Mouse (Mus musculus) liver, embryonic 11.5 days (tissue): ENCODE results near the gene Stx12. TPM values are rescaled to one million over a fixed set of nuclear protein-coding genes. Genes with fewer than 3 reads are reported as not detected.

ENCODE experiments used
- ATAC-seq: fragments of 200-750 bp; cut with Nextera tagmentation; replicated peaks from 2 replicates; pipeline ENCODE4 v1.8.0; 2017; ENCODE audit warnings: moderate number of reproducible peaks, mild to moderate bottlenecking, moderate TSS enrichment, moderate library complexity; ENCODE audit not compliant: low FRiP score
- DNase-seq: peaks from one replicate; pipeline ENCODE4 v3.0.0-alpha.2; 2017; ENCODE audit warnings: low spot score
- H3K27ac ChIP-seq: fragments of 300-500 bp; sonication (generic); 2 replicates; pipeline ENCODE4 v1.5.1; 2014; ENCODE audit warnings: mild to moderate bottlenecking, low read depth, low read length, control low read depth
- H3K27me3 ChIP-seq: fragments of 300-500 bp; sonication (generic); replicated peaks from 2 replicates; pipeline ENCODE4 v1.6.1; 2014; ENCODE audit warnings: low read length, mixed read lengths; ENCODE audit not compliant: control insufficient read depth, insufficient read depth
- H3K36me3 ChIP-seq: fragments of 300-500 bp; sonication (generic); 2 replicates; pipeline ENCODE4 v1.6.1; 2014; ENCODE audit warnings: mild to moderate bottlenecking, low read length, moderate library complexity, mixed read lengths; ENCODE audit not compliant: control insufficient read depth, insufficient read depth
- H3K4me1 ChIP-seq: fragments of 300-500 bp; sonication (generic); replicated peaks from 2 replicates; pipeline ENCODE4 v1.6.1; 2014; ENCODE audit warnings: low read length, mixed read lengths; ENCODE audit not compliant: control insufficient read depth, insufficient read depth
- H3K4me2 ChIP-seq: fragments of 300-500 bp; sonication (generic); 2 replicates; pipeline ENCODE4 v1.6.1; 2014; ENCODE audit warnings: mild to moderate bottlenecking, control low read depth, moderate library complexity
- H3K4me3 ChIP-seq: fragments of 300-500 bp; sonication (generic); 2 replicates; pipeline ENCODE4 v1.5.1; 2014; ENCODE audit warnings: low read depth, low read length, control low read depth
- H3K9ac ChIP-seq: fragments of 300-500 bp; sonication (generic); 2 replicates; pipeline ENCODE4 v1.6.1; 2014; ENCODE audit warnings: low read depth, low read length, control low read depth
- H3K9me3 ChIP-seq: fragments of 300-500 bp; sonication (generic); 2 replicates; pipeline ENCODE4 v1.6.1; 2016; ENCODE audit warnings: low read length, inconsistent platforms, mixed read lengths; ENCODE audit not compliant: control insufficient read depth
- WGBS: fragments of 180-500 bp; shearing (Covaris S2); extraction: QIAGEN DNeasy Blood & Tissue Kit; methylation state at CpG from one replicate; pipeline ENCODE4 v1.1.7; 2014; 5-methylcytosine and 5-hydroxymethylcytosine counted together
- polyA plus RNA-seq: library from polyadenylated mRNA; unstranded; fragments of >200 nt; fragmentation: Nextera tagmentation; extraction: Ambion mirVana; gene quantifications from 2 replicates; pipeline ENCODE4 v1.2.1, GENCODE M21; 2014

Gene Stx12
- polyA plus RNA-seq, 1 experiment from 2014 or later = 33.1 TPM

GRCm38 (mm10) chr4:132874363-132875097, 9.8 kb downstream of the Stx12 start:
- Histone ChIP-seq H3K27ac (no peak overlapping the region), H3K27me3 (no peaks in the 10 kb centered on the region), H3K4me3 (no peak overlapping the region), H3K4me2 (no peak overlapping the region), H3K36me3 (peaks cover 9% of the 10 kb centered on the region; the same call in 1 of the 2 replicates), H3K9me3 (no peaks in the 10 kb centered on the region), H3K4me1 (peaks cover 20% of the 10 kb centered on the region), H3K9ac (no peak overlapping the region)
- ATAC-seq (no peak), DNase-seq (no peak)
- 85% methylated on average over 7 of the region's 7 CpGs for WGBS

- Histone ChIP-seq H3K4me1 (peaks cover 20% of the 10 kb centered on the region), H3K9ac (no peak overlapping the region), H3K9me3 (no peaks in the 10 kb centered on the region), H3K36me3 (peaks cover 12% of the 10 kb centered on the region; the same call in 1 of the 2 replicates), H3K4me3 (no peak overlapping the region), H3K27me3 (no peaks in the 10 kb centered on the region), H3K4me2 (no peak overlapping the region), H3K27ac (0 out of 2 replicates have a peak overlapping the region, but pooled peaks have one; percentile 2)
- WGBS = 67% methylated on average over 11 of the region's 11 CpGs
- DNase-seq (no peak), ATAC-seq (no peak)
Measured at GRCm38 (mm10) chr4:132873481-132874362, 10.6 kb downstream of the Stx12 start.

DNA sequence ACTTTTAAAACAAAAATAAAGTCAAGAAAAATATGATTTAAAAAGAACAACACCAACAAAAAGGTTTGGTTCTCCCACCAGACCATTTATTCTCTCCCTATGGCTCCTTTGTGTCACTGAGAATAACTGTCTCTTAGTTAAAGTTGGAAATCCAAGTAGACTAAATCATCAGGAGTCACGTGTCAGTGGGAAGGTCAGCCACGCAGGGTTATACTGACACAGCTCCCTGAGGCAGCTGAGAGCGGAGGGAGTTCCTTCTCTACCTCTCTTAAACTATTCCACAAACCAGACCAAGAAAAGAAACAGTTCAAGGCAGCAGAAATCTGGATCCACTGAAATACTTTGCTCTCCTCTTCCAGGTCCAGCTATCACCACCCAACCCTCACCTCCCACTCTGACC, 13.2 kb downstream of the Stx12 start:
- Histone ChIP-seq H3K9me3 (no peaks in the 10 kb centered on the region), H3K4me3 (no peak overlapping the region), H3K9ac (no peak overlapping the region), H3K4me2 (no peak overlapping the region), H3K27ac (no peak overlapping the region), H3K27me3 (no peaks in the 10 kb centered on the region), H3K4me1 (peaks cover 20% of the 10 kb centered on the region), H3K36me3 (peaks cover 27% of the 10 kb centered on the region)
- DNase-seq (no peak), ATAC-seq (no peak)
- WGBS = 89% methylated on average over 3 of the region's 3 CpGs

DNA sequence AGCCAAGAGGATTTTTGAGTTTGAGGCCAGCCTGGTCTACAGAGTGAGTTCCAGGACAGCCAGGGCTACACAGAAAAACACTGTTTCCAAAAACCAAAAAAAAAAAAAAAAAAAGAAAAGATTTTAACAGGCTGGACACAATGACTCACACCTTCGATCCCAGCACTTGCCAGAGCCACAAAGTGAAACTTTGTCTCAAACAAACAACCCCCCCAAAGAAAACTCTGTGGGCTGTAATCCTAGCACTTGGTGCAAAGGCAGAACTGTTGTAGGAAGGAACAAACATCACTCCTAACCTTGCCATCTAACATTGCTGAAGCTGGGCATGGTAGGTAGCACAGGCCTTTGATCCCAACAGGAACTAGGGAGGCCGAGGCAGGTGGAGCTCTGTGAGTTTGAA, 19.5 kb downstream of the Stx12 start:
- no peak for ATAC-seq
- WGBS = 90% methylated on average over 2 of the region's 2 CpGs

DNA sequence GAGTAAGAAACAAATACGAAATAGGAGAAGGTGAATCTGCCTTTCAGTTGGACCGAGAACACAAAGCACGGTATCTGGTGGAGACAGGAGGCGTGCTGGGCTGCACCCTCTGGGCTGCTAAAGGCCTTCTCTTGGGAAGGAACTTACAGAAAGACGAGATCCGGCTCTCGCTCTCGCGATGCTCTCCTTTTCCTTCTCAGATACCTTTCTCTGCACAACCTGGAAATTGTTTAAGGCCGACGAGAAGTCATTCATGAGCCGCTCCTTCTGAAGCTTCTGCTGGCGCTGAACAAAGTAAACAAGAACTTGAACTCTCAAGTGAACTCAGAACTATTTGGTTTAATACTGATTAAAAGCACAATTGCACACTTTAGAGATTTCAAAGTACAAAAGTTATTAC, 21.3 kb downstream of the Stx12 start:
- H3K36me3 ChIP-seq = peaks cover 27% of the 10 kb centered on the region
- WGBS = 87% methylated on average over 13 of the region's 13 CpGs

More for the DNA sequence above, 19.5 kb downstream of the Stx12 start:
- Histone ChIP-seq H3K36me3 (peaks cover 29% of the 10 kb centered on the region), H3K4me1 (0 out of 2 replicates have a peak, but pooled peaks cover 3% of the 10 kb centered on the region), H3K9ac (no peak overlapping the region), H3K4me3 (no peak overlapping the region), H3K27me3 (no peaks in the 10 kb centered on the region), H3K4me2 (no peak overlapping the region), H3K27ac (no peak overlapping the region), H3K9me3 (no peaks in the 10 kb centered on the region)
- DNase-seq = no peak

DNA sequence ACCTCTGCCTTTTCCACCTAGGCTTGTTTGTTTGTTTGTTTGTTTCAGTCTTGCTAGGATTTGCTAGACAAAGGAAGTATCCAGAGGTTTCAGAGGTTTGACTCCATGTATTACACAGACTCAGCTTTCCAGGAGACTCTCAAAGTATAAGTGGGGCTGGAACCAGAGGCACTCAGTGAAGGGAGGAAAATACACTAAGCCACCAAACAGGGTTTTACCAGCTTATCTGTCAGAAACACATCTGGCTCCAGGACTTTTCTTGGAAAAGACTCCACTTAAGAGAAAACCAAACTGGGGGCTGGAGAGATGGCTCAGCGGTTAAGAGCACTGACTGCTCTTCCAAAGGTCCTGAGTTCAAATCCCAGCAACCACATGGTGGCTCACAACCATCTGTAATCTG, 23.4 kb downstream of the Stx12 start:
- H3K9ac ChIP-seq = no peak overlapping the region
- H3K9me3 ChIP-seq = no peaks in the 10 kb centered on the region
- H3K27me3 ChIP-seq = no peaks in the 10 kb centered on the region
- no peak overlapping the region for H3K4me3 ChIP-seq
- no peak overlapping the region for H3K4me2 ChIP-seq
- DNase-seq (no peak), ATAC-seq (no peak; the same call in 1 of the 2 replicates)
- whole genome bisulfite sequencing = 79% methylated on average over 1 of the region's 1 CpGs
- peaks cover 26% of the 10 kb centered on the region for H3K36me3 ChIP-seq
- H3K27ac ChIP-seq = peak overlapping the region; percentile 22; the same call in 1 of the 2 replicates
- 0 out of 2 replicates have a peak, but pooled peaks cover 3% of the 10 kb centered on the region for H3K4me1 ChIP-seq

More for the DNA sequence above, 21.3 kb downstream of the Stx12 start:
- Histone ChIP-seq H3K9me3 (no peaks in the 10 kb centered on the region), H3K27ac (no peak overlapping the region), H3K9ac (no peak overlapping the region), H3K4me3 (no peak overlapping the region), H3K27me3 (no peaks in the 10 kb centered on the region), H3K4me1 (0 out of 2 replicates have a peak, but pooled peaks cover 3% of the 10 kb centered on the region), H3K4me2 (no peak overlapping the region)
- DNase-seq (no peak), ATAC-seq (no peak)

DNA sequence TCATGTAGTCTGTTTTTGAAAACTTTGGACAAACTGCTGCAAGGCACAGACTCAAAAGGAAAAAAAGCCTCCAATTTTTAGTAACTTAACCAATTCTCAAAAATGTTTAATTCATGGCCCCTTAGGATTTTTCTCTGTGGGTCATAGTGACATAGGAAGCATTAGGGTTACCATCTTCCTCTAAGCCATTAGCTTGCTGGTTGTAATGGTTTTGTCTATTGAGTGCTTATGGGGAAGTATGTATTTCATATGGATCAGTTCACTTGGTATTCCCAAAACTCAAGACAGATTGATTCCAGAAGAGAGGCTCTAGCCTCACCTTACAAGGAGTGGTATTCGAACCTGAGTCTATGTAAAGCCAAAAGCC, 40.6 kb downstream of the Stx12 start:
- ATAC-seq (no peak), DNase-seq (no peak)
- 80% methylated on average over 1 of the region's 1 CpGs for WGBS
- Histone ChIP-seq H3K36me3 (peaks cover 13% of the 10 kb centered on the region), H3K9ac (peak overlapping the region; percentile 94; the same call in 1 of the 2 replicates), H3K4me2 (peak overlapping the region; percentile 69), H3K4me1 (peaks cover 17% of the 10 kb centered on the region), H3K27ac (peak overlapping the region; percentile 72; the same call in 1 of the 2 replicates), H3K9me3 (no peaks in the 10 kb centered on the region), H3K27me3 (no peaks in the 10 kb centered on the region), H3K4me3 (peak overlapping the region; percentile 84)

GRCm38 (mm10) chr4:132842970-132843704, 41.2 kb downstream of the Stx12 start, which contains the start of gene Ppp1r8:
Gene Ppp1r8, minus strand, starts transcription at chr4:132843169.
- H3K4me1 ChIP-seq = peaks cover 17% of the 10 kb centered on the region
- ATAC-seq (peak; percentile 98), DNase-seq (peak; percentile 86)
- peak within 1 kb of the TSS; percentile 72 for H3K27ac ChIP-seq
- H3K27me3 ChIP-seq = no peaks in the 10 kb centered on the region
- H3K9ac ChIP-seq = peak within 1 kb of the TSS; percentile 94
- 1% methylated on average over 40 of the region's 40 CpGs for WGBS
- peak within 1 kb of the TSS; percentile 84 for H3K4me3 ChIP-seq
- peaks cover 16% of the 10 kb centered on the region for H3K36me3 ChIP-seq
- H3K4me2 ChIP-seq = peak within 1 kb of the TSS; percentile 69
- H3K9me3 ChIP-seq = no peaks in the 10 kb centered on the region
